Mouse (Mus musculus) heart, adult 2 months (tissue): ENCODE results near the gene Tspan3. TPM values are rescaled to one million over a fixed set of nuclear protein-coding genes. Genes with fewer than 3 reads are reported as not detected.

Source experiments
- DNase-seq, 2 experiments: peaks; one replicate each; pipeline ENCODE4 v3.0.0; 2021
- H3K27ac ChIP-seq: fragments of 200-600 bp; 2 replicates; pipeline ENCODE4 v1.8.1; 2022
- H3K27me3 ChIP-seq: fragments of 200-500 bp; 2 replicates; pipeline ENCODE4 v1.6.1; 2012; ENCODE audit warnings: mild to moderate bottlenecking, low read length, inconsistent platforms, mixed read lengths; ENCODE audit not compliant: control insufficient read depth, insufficient read depth
- H3K36me3 ChIP-seq: fragments of 200-500 bp; 2 replicates; pipeline ENCODE4 v1.6.1; 2012; ENCODE audit warnings: low read length, inconsistent platforms; ENCODE audit not compliant: control insufficient read depth, insufficient read depth
- H3K4me1 ChIP-seq: fragments of 200-500 bp; 2 replicates; pipeline ENCODE4 v1.6.1; 2011; ENCODE audit warnings: low read length; ENCODE audit not compliant: control insufficient read depth, insufficient read depth
- H3K4me3 ChIP-seq: fragments of 200-600 bp; 2 replicates; pipeline ENCODE4 v1.8.1; 2022
- H3K79me2 ChIP-seq: fragments of 200-500 bp; replicated peaks from 2 replicates; pipeline ENCODE4 v1.6.1; 2012; ENCODE audit warnings: mild to moderate bottlenecking, inconsistent platforms, low read length, moderate library complexity, mixed read lengths; ENCODE audit not compliant: control insufficient read depth, insufficient read depth
- H3K9ac ChIP-seq: fragments of 200-500 bp; 2 replicates; pipeline ENCODE4 v1.6.1; 2012; ENCODE audit warnings: low read depth, mild to moderate bottlenecking, control low read depth, inconsistent platforms, low read length, mixed read lengths
- CTCF ChIP-seq: fragments of 200-600 bp; IDR thresholded peaks from 2 replicates; pipeline ENCODE4 v1.8.1; 2022; ENCODE audit warnings: antibody characterized with exemption, mild to moderate bottlenecking, moderate library complexity
- EP300 ChIP-seq: fragments of 200-500 bp; IDR thresholded peaks from 2 replicates; pipeline ENCODE4 v1.6.1; 2011; ENCODE audit warnings: low read depth, low read length, control low read depth; ENCODE audit not compliant: insufficient read depth
- POLR2A ChIP-seq: fragments of 200-500 bp; IDR thresholded peaks from 2 replicates; pipeline ENCODE4 v1.6.1; 2011; ENCODE audit warnings: mild to moderate bottlenecking, low read depth, low read length, control low read depth; ENCODE audit not compliant: insufficient read depth
- WGBS: fragments of 180-500 bp; shearing (Covaris S2); methylation state at CpG from one replicate; pipeline ENCODE4 v1.1.7; 2018; 5-methylcytosine and 5-hydroxymethylcytosine counted together
- intact Hi-C: fragments of 180-260 bp; cut with DNase I; formaldehyde crosslinking; loops from one replicate; pipeline ENCODE4 v1.15.1; 2025
- polyA plus RNA-seq: library from polyadenylated mRNA; depleted of rRNA; stranded (reverse); fragments of >200 nt; gene quantifications from 2 replicates; pipeline ENCODE4 v1.2.3, GENCODE M21; 2012
- total RNA-seq, 2 experiments: library from RNA; stranded (reverse); gene quantifications; 2 replicates each; pipeline ENCODE4 v1.2.3; 2021

Gene Tspan3
- total and polyA plus RNA-seq, 3 experiments, result 182 to 209 (median 196) TPM

DNA sequence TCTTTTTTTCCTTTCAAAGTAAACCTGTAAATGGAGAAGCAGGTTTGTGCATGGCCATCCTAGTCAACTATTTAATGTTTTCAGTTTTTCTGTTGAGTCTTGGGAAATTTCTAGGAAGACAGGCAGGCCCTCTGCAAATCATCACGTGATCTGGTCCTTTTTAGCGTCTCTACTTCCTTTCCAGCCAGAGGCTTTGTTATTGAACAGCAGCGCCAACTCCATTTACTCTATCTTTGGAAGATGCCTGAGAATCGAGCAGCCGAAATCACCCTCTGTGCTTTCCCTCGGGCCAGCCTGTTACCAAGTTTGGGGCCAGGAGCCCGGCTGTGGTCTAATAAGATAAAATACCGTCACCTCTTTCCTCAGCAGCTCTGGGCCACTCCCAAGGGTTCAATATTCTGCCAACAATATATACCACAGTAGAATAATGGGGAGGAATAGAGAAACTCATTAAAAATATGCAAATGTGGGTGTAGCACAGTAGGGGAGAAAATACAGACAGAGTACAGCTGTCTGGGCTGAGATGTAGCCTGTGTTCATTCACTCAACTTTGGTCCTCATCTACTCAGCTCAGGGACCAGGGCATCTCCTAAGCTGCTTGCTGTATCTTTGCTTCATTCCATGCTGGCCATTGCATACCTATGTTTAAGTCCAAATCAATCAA is 15.0 kb upstream of the Tspan3 start:
- TF ChIP-seq CTCF (no peak), EP300 (no peak), POLR2A (no peak)
- DNase-seq, result peak in 1 of 2 experiments; percentile 15
- Histone ChIP-seq H3K27ac (peak overlapping the region; percentile 22), H3K9ac (0 out of 2 replicates have a peak overlapping the region, but pooled peaks have one; percentile 4), H3K4me1 (peaks cover 5% of the 10 kb centered on the region), H3K4me3 (no peak overlapping the region), H3K27me3 (no peaks in the 10 kb centered on the region), H3K79me2 (no peaks in the 10 kb centered on the region), H3K36me3 (no peaks in the 10 kb centered on the region)
- intact Hi-C loops, result no loop called here
- WGBS, result 21% methylated on average over 8 of the region's 8 CpGs

DNA sequence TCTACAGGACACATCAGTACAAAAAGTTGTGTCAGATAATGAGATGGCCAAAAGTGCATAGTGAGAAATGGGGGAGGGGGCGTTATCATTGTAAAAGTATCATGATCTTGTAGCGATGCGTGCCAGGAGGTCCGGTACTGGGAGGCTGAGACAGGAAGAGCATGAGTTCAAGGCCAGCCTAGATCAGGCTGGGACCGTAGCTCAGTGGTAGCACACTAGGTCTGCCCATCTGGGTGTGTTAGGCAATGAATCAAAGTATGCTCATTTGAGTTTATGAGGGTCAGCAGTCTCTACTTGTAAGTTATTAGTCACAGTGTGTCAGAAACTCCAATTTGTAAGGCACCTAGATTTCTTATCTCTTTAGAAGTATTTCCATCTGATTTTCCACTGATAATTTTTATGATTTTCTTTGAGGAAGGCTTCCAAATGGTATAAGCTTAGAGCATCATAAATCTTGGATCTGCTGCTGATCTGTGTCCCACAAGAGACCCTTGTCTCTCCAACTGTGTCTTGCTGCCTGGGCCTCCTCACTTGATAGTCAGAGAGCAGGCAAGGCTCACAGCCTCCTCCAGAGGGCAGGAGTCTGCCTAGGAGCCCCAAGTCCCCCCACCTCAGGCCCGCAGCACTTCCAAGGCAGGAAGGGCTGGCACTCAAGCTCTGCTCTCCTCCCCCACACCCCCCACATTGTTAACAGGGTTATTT is 14.3 kb upstream of the Tspan3 start:
- Histone ChIP-seq H3K9ac (no peak overlapping the region), H3K36me3 (no peaks in the 10 kb centered on the region), H3K4me3 (no peak overlapping the region), H3K27ac (peak overlapping the region; percentile 22), H3K79me2 (no peaks in the 10 kb centered on the region), H3K4me1 (peaks cover 5% of the 10 kb centered on the region), H3K27me3 (no peaks in the 10 kb centered on the region)
- intact Hi-C loops, result no loop called here
- 76% methylated on average over 6 of the region's 6 CpGs for WGBS
- TF ChIP-seq POLR2A (no peak), CTCF (peak; percentile 63)
- DNase-seq, result peak in 1 of 2 experiments; percentile 22

DNA sequence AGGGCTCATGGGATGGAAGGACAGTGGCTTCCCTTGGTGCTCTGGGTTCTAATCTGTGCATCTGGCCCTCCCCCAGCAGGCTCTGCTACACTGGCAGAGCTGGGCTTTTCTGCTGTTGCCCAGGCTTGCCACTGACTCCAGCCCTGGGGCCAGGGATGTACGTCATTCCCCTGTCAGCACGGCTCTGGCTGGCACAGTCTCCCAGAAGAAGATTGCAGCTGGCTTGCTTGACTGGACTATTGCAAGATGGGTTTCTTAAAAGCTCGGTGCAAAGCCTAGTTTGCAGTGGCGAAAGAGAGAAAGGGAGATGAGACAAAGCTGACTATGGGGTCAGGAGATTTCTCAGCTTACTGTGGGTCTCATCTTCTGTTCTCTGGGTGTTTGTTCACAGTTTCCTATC is 12.1 kb upstream of the Tspan3 start:
- H3K79me2 ChIP-seq, result no peaks in the 10 kb centered on the region
- H3K27me3 ChIP-seq, result no peaks in the 10 kb centered on the region
- intact Hi-C loops, result no loop called here
- TF ChIP-seq CTCF (no peak), EP300 (no peak), POLR2A (no peak)
- H3K36me3 ChIP-seq, result no peaks in the 10 kb centered on the region
- H3K27ac ChIP-seq, result no peak overlapping the region
- DNase-seq, result no peak
- no peak overlapping the region for H3K4me3 ChIP-seq
- H3K9ac ChIP-seq, result no peak overlapping the region
- H3K4me1 ChIP-seq, result peaks cover 5% of the 10 kb centered on the region
- WGBS, result 68% methylated on average over 4 of the region's 4 CpGs

DNA sequence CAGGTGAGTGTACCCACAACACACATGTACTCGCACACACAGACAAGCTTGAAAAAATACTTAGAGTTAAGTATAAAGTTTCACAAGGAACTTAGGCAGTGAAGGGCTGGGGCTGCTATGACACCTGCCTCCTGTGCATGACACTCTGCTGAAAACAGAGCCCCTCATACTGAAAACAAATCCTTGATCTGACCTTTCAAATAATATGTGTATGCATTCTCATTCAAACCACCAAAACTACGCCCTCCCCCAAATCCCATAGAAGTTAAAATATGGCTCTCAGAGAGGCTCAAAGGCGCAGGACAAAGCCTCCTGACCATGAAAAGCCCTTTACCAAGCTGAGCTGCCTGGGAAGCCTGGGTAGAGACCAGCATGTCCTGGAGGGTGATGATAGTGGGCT is 10.0 kb upstream of the Tspan3 start:
- intact Hi-C loops, result no loop called here
- Histone ChIP-seq H3K4me3 (no peak overlapping the region), H3K4me1 (no peaks in the 10 kb centered on the region), H3K79me2 (no peaks in the 10 kb centered on the region), H3K27ac (no peak overlapping the region), H3K36me3 (no peaks in the 10 kb centered on the region), H3K9ac (no peak overlapping the region), H3K27me3 (no peaks in the 10 kb centered on the region)
- no peak for TF ChIP-seq POLR2A
- no peak for TF ChIP-seq CTCF
- TF ChIP-seq EP300, result no peak
- 88% methylated on average over 3 of the region's 3 CpGs for WGBS
- DNase-seq, result no peak

DNA sequence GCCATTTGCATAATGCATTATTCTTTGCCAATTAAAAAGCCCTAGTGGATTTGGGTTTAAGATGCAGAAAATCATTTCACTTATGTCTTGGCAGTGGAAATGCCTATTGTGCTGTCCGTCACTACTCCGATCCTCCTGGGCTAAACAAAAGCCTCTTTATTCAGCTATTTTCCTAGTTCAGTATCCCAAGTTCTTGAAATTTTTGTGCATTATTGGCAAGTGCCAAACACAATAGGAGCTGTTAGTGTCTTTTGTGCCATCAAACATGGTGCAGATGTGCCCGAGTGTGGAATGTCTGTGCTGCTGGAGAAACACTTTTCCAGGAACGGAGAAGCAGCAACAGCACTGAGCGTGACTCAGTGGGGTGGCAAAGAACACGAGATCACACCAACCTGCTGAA is 2.4 kb upstream of the Tspan3 start:
- TF ChIP-seq EP300 (no peak), CTCF (no peak), POLR2A (no peak)
- no peak for DNase-seq
- no peak overlapping the region for H3K9ac ChIP-seq
- intact Hi-C loops, result no loop called here
- no peak overlapping the region for H3K27ac ChIP-seq
- no peaks in the 10 kb centered on the region for H3K4me1 ChIP-seq
- 74% methylated on average over 6 of the region's 6 CpGs for WGBS
- no peaks in the 10 kb centered on the region for H3K27me3 ChIP-seq
- H3K4me3 ChIP-seq, result no peak overlapping the region
- no peaks in the 10 kb centered on the region for H3K36me3 ChIP-seq
- H3K79me2 ChIP-seq, result no peaks in the 10 kb centered on the region

DNA sequence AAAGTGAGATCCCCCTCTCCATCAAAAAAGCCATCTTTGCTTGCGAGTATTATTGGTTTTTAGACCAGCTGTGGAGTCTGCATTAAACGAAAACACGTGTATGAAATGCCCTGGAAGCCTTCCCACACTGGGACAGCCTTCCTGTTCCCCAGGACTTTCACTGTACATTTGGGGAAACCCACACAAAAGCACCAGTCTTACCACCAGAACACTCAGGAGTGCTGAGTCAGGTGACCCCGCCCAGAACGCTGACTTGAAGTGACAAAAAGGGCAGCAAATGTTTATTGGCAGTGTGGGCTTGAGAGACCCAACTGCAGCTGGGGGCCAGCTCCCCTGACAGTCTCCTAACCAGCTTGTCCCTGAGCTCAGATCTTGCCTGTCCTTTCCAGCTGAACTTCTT is 884 bp upstream of the Tspan3 start:
- intact Hi-C loops, result no loop called here
- whole genome bisulfite sequencing, result 63% methylated on average over 5 of the region's 5 CpGs
- H3K9ac ChIP-seq, result no peak overlapping the region
- no peaks in the 10 kb centered on the region for H3K36me3 ChIP-seq
- no peak for TF ChIP-seq EP300
- TF ChIP-seq CTCF, result no peak
- no peak for TF ChIP-seq POLR2A
- no peak overlapping the region for H3K4me3 ChIP-seq
- H3K27ac ChIP-seq, result no peak overlapping the region
- no peak for DNase-seq
- H3K27me3 ChIP-seq, result no peaks in the 10 kb centered on the region
- no peaks in the 10 kb centered on the region for H3K4me1 ChIP-seq
- no peaks in the 10 kb centered on the region for H3K79me2 ChIP-seq
